Mouse (Mus musculus): ENCODE results near the gene Rergl.

DNA sequence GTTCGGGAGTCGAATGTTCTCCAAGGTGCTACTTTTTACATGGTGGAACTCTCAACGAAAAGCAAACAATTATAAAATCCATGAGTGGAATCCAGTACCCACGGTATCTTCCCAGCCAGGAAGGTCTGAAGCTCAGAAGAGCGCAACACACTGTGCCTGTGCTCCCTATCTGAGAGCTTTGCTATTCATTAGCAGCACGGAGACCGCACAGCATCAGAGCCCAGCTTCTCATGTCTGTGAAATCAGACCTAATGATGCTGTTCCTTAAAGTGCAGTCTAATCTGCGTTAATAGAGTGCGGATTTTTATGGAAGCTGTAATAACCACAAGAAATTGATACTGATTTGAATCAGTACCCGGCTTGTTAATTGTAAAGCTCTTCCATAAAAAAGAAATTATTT, 41.3 kb downstream of the Rergl start:
- no peak for TF ChIP-seq CTCF (IDR thresholded peaks at IDR 0.05)
- TF ChIP-seq EP300 (IDR thresholded peaks at IDR 0.05; ENCODE audit: insufficient read depth, low read depth, low read length): no peak
- TF ChIP-seq POLR2A (IDR thresholded peaks at IDR 0.05; ENCODE audit: insufficient read depth, low read depth, low read length): no peak
